Mouse (Mus musculus) kidney, postnatal 0 days (tissue): Measurements from ENCODE around the gene Sim2. TPM values are rescaled to one million over a fixed set of nuclear protein-coding genes. Genes with fewer than 3 reads are reported as not detected.
A peak's percentile ranks its signal among the peaks of the same experiment; 100 is the strongest.

Experiments
- ATAC-seq: fragments of 200-750 bp; cut with Nextera tagmentation; replicated peaks from 2 replicates; pipeline ENCODE4 v1.8.0; 2017; ENCODE audit warnings: low read depth, moderate number of reproducible peaks, moderate TSS enrichment, moderate library complexity; ENCODE audit not compliant: low FRiP score
- DNase-seq: peaks from one replicate; pipeline ENCODE4 v3.0.0-alpha.2; 2016; ENCODE audit warnings: low spot score
- H3K27ac ChIP-seq: fragments of 300-500 bp; sonication (generic); 2 replicates; pipeline ENCODE4 v1.5.1; 2014; ENCODE audit warnings: mild to moderate bottlenecking
- H3K27me3 ChIP-seq: fragments of 300-500 bp; sonication (generic); 2 replicates; pipeline ENCODE4 v1.6.1; 2014; ENCODE audit warnings: low read length, mixed read lengths; ENCODE audit not compliant: insufficient read depth
- H3K36me3 ChIP-seq: fragments of 300-500 bp; sonication (generic); 2 replicates; pipeline ENCODE4 v1.6.1; 2014; ENCODE audit warnings: low read length, mixed read lengths; ENCODE audit not compliant: insufficient read depth
- H3K4me1 ChIP-seq: fragments of 300-500 bp; sonication (generic); replicated peaks from 2 replicates; pipeline ENCODE4 v1.6.1; 2014; ENCODE audit warnings: antibody characterized with exemption, low read length, mixed read lengths; ENCODE audit not compliant: insufficient read depth
- H3K4me2 ChIP-seq: fragments of 300-500 bp; sonication (generic); 2 replicates; pipeline ENCODE4 v1.6.1; 2014; ENCODE audit warnings: mild to moderate bottlenecking, low read length, moderate library complexity, mixed read lengths
- H3K4me3 ChIP-seq: fragments of 300-500 bp; sonication (generic); replicated peaks from 2 replicates; pipeline ENCODE4 v1.5.1; 2014; ENCODE audit warnings: low read depth, low read length
- H3K9ac ChIP-seq: fragments of 300-500 bp; sonication (generic); 2 replicates; pipeline ENCODE4 v1.6.1; 2014; ENCODE audit warnings: low read depth, low read length
- H3K9me3 ChIP-seq: fragments of 300-500 bp; sonication (generic); replicated peaks from 2 replicates; pipeline ENCODE4 v1.6.1; 2016; ENCODE audit warnings: low read length, inconsistent platforms, mixed read lengths
- CTCF ChIP-seq: IDR thresholded peaks from 2 replicates; pipeline ENCODE4 v1.5.1; 2016; ENCODE audit warnings: antibody characterized with exemption, low read depth, mild to moderate bottlenecking, moderate library complexity
- WGBS: fragments of 180-500 bp; shearing (Covaris S2); extraction: QIAGEN DNeasy Blood & Tissue Kit; methylation state at CpG from one replicate; pipeline ENCODE4 v1.1.7; 2014; 5-methylcytosine and 5-hydroxymethylcytosine counted together
- polyA plus RNA-seq: library from polyadenylated mRNA; unstranded; fragments of >200 nt; fragmentation: Nextera tagmentation; extraction: Ambion mirVana; gene quantifications from 2 replicates; pipeline ENCODE4 v1.2.1, GENCODE M21; 2015

The Sim2 gene
- polyA plus RNA-seq, 1 experiment from 2014 or later, result 3.0 TPM

GRCm38 (mm10) chr16:94087570-94088225 lies 3.0 kb downstream of the Sim2 start:
- no peak overlapping the region for H3K27ac ChIP-seq
- peak overlapping the region; percentile 28 for H3K4me3 ChIP-seq
- H3K9me3 ChIP-seq, result no peaks in the 10 kb centered on the region
- H3K9ac ChIP-seq, result peak overlapping the region; percentile 49
- DNase-seq (no peak), ATAC-seq (no peak)
- peak overlapping the region; percentile 32 for H3K4me2 ChIP-seq
- 4% methylated on average over 16 of the region's 16 CpGs for WGBS
- H3K27me3 ChIP-seq, result peaks cover 94% of the 10 kb centered on the region
- peaks cover 18% of the 10 kb centered on the region for H3K4me1 ChIP-seq
- no peaks in the 10 kb centered on the region for H3K36me3 ChIP-seq
- TF ChIP-seq CTCF, result no peak

- Histone ChIP-seq H3K36me3 (no peaks in the 10 kb centered on the region), H3K4me3 (peak overlapping the region; percentile 28), H3K4me1 (peaks cover 18% of the 10 kb centered on the region), H3K9ac (no peak overlapping the region), H3K4me2 (0 out of 2 replicates have a peak overlapping the region, but pooled peaks have one; percentile 2), H3K9me3 (no peaks in the 10 kb centered on the region), H3K27ac (no peak overlapping the region), H3K27me3 (peaks cover 96% of the 10 kb centered on the region)
- TF ChIP-seq CTCF, result no peak
- DNase-seq (no peak), ATAC-seq (no peak)
- WGBS, result 3% methylated on average over 11 of the region's 11 CpGs
Measured at GRCm38 (mm10) chr16:94088226-94088748, 3.6 kb downstream of the Sim2 start.

DNA sequence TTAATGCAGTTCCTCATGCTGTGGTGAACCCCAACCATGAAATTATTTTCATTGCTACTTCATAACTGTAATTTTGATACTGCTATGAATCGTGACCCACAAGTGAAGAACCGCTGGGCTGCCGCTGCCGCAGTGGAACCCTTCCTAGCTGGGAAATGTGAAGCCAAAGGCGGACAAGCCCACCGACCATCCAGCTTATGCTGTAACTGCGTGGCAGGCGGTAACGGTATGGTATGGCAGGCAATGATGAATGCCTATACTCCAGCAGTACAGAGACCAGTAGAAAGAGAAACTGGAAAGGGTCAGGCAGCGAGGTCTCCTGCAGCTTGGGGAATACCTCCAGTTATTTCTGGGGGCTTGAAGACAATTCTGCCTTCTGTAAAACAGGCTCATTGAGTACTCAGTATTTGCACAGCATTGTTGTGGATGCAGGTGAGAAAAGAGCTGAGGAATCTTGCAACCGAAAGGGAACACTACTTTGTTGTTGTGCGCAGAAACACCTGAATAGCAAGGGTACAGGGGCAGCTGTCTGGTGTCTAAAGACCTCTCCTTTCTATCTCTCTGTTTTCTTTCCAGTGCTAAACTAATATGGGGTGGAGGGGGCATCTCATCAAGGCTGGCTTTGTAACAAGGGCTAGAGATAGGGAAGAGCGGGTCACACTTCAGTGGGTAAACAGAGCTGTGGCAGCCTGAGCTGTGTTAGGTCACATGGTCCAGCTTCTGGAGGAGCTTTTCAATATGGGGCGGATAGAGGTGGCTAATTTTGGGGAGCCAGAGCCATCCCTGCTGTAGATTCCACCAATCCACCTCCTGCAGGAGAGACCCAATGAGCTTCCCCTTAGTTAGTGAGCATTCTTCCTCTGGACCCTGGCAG lies 4.3 kb downstream of the Sim2 start:
- no peak for TF ChIP-seq CTCF
- 6% methylated on average over 14 of the region's 14 CpGs for WGBS
- H3K27me3 ChIP-seq, result peaks cover 97% of the 10 kb centered on the region
- DNase-seq (no peak), ATAC-seq (no peak; the same call in 1 of the 2 replicates)
- no peak overlapping the region for H3K27ac ChIP-seq
- peak overlapping the region; percentile 28; the same call in 1 of the 2 replicates for H3K4me3 ChIP-seq
- no peak overlapping the region for H3K4me2 ChIP-seq
- H3K36me3 ChIP-seq, result no peaks in the 10 kb centered on the region
- no peaks in the 10 kb centered on the region for H3K9me3 ChIP-seq
- no peak overlapping the region for H3K9ac ChIP-seq
- peaks cover 18% of the 10 kb centered on the region for H3K4me1 ChIP-seq

- 4% methylated on average over 12 of the region's 12 CpGs for WGBS
- no peak for DNase-seq
Measured at GRCm38 (mm10) chr16:94092511-94093150, 7.9 kb downstream of the Sim2 start.

DNA sequence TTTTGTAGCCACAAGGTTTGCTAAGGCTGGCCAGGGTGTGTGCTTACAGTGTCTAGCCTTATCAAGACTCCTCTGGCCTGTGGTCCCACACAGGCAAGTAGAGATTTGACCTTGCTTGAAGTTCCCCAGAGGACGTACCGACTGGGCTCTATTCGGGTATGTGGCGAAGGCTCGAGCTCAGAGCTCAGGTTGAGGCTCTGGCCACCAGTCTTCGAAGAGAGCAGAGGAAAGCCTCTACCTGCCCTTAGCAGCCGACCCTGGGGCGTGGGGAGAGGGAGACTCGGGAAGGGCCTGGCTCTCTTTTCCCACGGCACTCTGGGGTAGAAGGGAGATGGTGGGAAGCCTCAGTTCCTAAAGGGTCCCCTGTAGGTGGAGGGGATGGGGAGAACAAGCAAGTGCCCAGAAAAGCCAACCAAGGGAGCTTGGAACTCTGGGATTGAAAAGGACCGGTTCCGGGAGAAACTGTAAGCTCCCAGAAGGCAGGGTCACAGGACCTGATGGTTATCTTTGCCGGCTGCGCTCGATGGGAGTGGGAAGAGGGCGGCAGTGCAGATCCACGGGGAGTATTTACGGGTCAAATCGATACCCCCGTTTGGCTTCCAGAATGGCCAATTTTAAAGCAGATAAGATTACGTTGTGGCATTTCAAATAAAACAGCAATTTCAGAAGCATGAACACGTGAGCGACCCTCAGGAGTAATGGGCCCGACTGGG lies 8.6 kb downstream of the Sim2 start:
- Histone ChIP-seq H3K4me1 (peaks cover 5% of the 10 kb centered on the region; the same call in 1 of the 2 replicates), H3K4me2 (0 out of 2 replicates have a peak overlapping the region, but pooled peaks have one; percentile 13), H3K4me3 (no peak overlapping the region), H3K36me3 (no peaks in the 10 kb centered on the region), H3K9ac (no peak overlapping the region), H3K27me3 (peaks cover 87% of the 10 kb centered on the region), H3K9me3 (no peaks in the 10 kb centered on the region), H3K27ac (no peak overlapping the region)
- no peak for TF ChIP-seq CTCF
- WGBS, result 3% methylated on average over 24 of the region's 24 CpGs
- ATAC-seq (no peak), DNase-seq (no peak)

More at GRCm38 (mm10) chr16:94092511-94093150, 7.9 kb downstream of the Sim2 start:
- no peaks in the 10 kb centered on the region for H3K36me3 ChIP-seq
- peaks cover 5% of the 10 kb centered on the region; the same call in 1 of the 2 replicates for H3K4me1 ChIP-seq
- no peaks in the 10 kb centered on the region for H3K9me3 ChIP-seq
- H3K4me2 ChIP-seq, result 0 out of 2 replicates have a peak overlapping the region, but pooled peaks have one; percentile 13
- H3K9ac ChIP-seq, result no peak overlapping the region
- ATAC-seq, result no peak
- TF ChIP-seq CTCF, result no peak
- peaks cover 88% of the 10 kb centered on the region for H3K27me3 ChIP-seq
- no peak overlapping the region; the same call in 1 of the 2 replicates for H3K4me3 ChIP-seq
- no peak overlapping the region for H3K27ac ChIP-seq
